Mouse (Mus musculus): Measurements from ENCODE around the gene Dnm3.

Dnm3 gene

GRCm38 (mm10) chr1:161990684-161991578, 486.9 kb downstream of the Dnm3 start:
- DNase-seq (ENCODE audit: low spot score) = no peak

GRCm38 (mm10) chr1:161983979-161984566, 493.8 kb downstream of the Dnm3 start:
- DNase-seq (ENCODE audit: low spot score) = no peak

GRCm38 (mm10) chr1:161983451-161983850, 494.4 kb downstream of the Dnm3 start:
- DNase-seq (ENCODE audit: low spot score) = no peak

- no peak for DNase-seq (ENCODE audit: low spot score)
These were observed 497.1 kb downstream of the Dnm3 start for GRCm38 (mm10) chr1:161980626-161981298.

- no peak for DNase-seq (ENCODE audit: low spot score)
These were observed 497.8 kb downstream of the Dnm3 start for GRCm38 (mm10) chr1:161980046-161980445.

GRCm38 (mm10) chr1:161979536-161979935, 498.3 kb downstream of the Dnm3 start, which contains the start of gene 4930558K02Rik:
Gene 4930558K02Rik, minus strand, starts transcription at chr1:161979636.
- DNase-seq (ENCODE audit: low spot score) = no peak

GRCm38 (mm10) chr1:161978173-161978700, 499.6 kb downstream of the Dnm3 start:
- DNase-seq (ENCODE audit: low spot score) = no peak

GRCm38 (mm10) chr1:161977331-161977730, 500.5 kb downstream of the Dnm3 start:
- no peak for DNase-seq (ENCODE audit: low spot score)

GRCm38 (mm10) chr1:161976255-161977182, 501.3 kb downstream of the Dnm3 start:
- peak; percentile 79 for DNase-seq (ENCODE audit: low spot score)

- no peak for DNase-seq (ENCODE audit: low spot score)
These were observed 505.6 kb downstream of the Dnm3 start for GRCm38 (mm10) chr1:161972233-161972632.

GRCm38 (mm10) chr1:161970874-161971273, 507.0 kb downstream of the Dnm3 start:
- DNase-seq (ENCODE audit: low spot score) = no peak

GRCm38 (mm10) chr1:161968589-161969407, 509.0 kb downstream of the Dnm3 start, which contains the start of gene Pigc:
Gene Pigc, plus strand, starts transcription at chr1:161969186.
- DNase-seq (ENCODE audit: low spot score) = peak; percentile 86

GRCm38 (mm10) chr1:161967936-161968335, 509.9 kb downstream of the Dnm3 start:
- no peak for DNase-seq (ENCODE audit: low spot score)

- DNase-seq (ENCODE audit: low spot score) = no peak
These were observed 515.1 kb downstream of the Dnm3 start for GRCm38 (mm10) chr1:161962465-161963377.

- DNase-seq (ENCODE audit: low spot score) = no peak
These were observed 519.6 kb downstream of the Dnm3 start for GRCm38 (mm10) chr1:161957964-161958950.

- DNase-seq (ENCODE audit: low spot score) = no peak
These were observed 522.0 kb downstream of the Dnm3 start for GRCm38 (mm10) chr1:161955846-161956245.

GRCm38 (mm10) chr1:161952599-161952998, 525.2 kb downstream of the Dnm3 start:
- DNase-seq (ENCODE audit: low spot score) = no peak
